Mouse (Mus musculus) cerebellum, adult 11-12 months (tissue): ENCODE measurements around the gene Wdfy3.
A peak's percentile ranks its signal among the peaks of the same experiment; 100 is the strongest.
"Not testable (repeated sequence)": the region's sequence is repeated elsewhere in the genome, so short reads cannot be mapped to it uniquely, and the experiment has no call there.

Experiments used
- DNase-seq: peaks from one replicate; pipeline ENCODE4 v3.0.0; 2022

The Wdfy3 gene

DNA sequence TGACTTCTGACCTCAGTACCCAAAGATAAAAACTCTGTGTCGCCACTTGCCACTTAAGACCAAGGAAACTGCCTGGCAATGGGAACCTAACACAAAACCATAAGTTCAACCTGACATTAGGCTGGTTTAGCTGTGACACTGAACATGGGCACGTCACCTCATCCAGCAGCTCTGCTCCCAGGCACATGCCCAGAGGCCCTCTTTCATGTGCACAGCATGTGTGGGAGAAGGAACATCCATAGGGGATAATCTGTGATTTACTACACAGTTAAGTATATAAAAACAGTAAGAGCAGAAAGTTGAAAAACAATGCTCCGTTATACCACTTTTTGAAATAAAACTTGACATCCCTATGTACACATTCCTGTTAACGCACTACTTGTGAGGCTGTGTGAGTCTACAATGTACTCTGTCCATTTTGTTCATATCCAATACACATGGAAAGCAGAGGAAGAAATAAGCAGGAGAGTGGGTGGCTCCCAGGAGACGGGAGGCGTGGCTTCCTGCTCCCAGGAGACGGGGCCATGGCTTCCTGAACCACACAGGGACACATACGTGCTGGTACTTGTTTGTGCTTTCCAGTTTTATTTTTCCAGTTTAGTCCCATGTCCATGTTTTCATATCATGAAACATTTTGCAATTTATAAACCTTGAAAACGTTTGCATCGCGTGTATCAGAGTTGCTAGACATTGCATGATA lies 73.5 kb downstream of the Wdfy3 start:
- no peak for DNase-seq

DNA sequence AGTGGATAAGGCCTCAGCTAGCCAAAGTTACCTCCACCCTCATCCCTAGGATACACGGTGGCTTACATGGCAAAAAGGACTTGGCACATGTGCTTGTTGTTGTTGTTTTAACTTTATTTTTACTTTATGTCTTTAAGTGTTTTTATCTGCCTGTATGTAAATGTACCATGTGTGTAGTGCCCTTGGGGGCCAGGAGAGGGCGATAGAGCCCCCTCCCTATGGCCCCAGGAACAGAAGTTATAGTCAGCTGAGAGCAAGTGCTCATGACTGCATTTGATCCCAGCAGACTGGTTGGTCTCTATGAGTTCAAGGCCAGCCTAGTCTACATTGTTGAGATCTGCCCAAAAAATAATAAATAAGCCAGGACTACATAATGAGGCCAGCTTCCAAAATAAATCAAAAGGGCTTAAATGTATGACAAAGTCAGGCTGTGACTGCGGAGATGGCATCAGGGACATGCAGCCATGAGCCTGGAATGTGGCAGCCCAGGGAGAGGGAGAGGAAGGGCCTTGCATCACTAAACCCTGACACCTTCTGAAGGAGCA lies 74.2 kb downstream of the Wdfy3 start:
- DNase-seq, result no peak

- DNase-seq, result no peak
These were observed 75.7 kb downstream of the Wdfy3 start for GRCm38 (mm10) chr5:101993996-101994395.

- no peak for DNase-seq
These were observed 76.6 kb downstream of the Wdfy3 start for GRCm38 (mm10) chr5:101992969-101993670.

DNA sequence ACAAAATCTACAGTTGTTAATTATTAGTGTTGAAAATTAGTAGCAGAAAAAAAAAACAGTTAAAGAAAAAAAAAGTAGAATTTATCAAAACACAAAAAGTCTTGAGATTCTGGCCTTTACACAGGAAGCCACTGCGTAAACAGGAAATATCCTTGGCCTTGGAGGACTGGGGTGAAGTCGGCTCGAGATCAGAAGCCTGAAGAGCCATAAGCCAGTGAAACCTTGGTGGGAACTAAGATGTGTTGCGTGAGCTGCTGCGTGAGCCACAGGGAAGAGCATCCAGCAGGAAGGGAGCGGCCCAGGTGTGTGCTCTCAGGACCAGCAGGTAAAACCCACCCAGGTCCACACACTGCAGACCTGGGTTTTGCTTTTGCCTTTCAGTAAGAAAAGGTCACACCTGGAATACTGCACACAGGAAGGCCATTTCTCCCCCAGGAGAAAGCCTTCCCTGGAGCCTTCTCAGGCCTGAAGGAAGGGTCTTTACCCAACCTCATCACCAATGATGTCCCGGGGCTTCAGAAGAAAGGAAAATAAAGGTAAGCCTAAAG lies 79.3 kb downstream of the Wdfy3 start:
- no peak for DNase-seq

GRCm38 (mm10) chr5:101988476-101988875 lies 81.2 kb downstream of the Wdfy3 start:
- DNase-seq, result no peak

- no peak for DNase-seq
These were observed 83.0 kb downstream of the Wdfy3 start for GRCm38 (mm10) chr5:101986694-101987093.

GRCm38 (mm10) chr5:101982239-101982638 lies 87.5 kb downstream of the Wdfy3 start:
- no peak for DNase-seq

GRCm38 (mm10) chr5:101979594-101979993 lies 90.1 kb downstream of the Wdfy3 start:
- no peak for DNase-seq

DNA sequence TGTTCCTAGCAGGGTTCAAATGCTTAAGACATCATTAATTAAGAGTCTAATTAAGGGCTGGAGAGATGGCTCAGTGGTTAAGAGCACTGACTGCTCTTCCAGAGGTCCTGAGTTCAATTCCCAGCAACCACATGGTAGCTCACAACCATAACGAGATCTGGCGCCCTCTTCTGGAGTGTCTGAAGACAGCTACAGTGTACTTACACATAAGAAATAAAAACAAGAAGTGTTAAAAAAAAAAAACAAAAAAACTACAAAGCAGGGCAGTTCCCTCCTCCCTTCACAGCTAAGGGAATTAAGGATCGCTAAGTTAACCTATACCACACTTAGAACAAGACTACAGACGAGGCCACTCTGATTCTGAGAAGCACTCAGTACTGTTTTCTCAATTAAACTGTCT lies 97.1 kb downstream of the Wdfy3 start:
- DNase-seq, result not testable (repeated sequence)

DNA sequence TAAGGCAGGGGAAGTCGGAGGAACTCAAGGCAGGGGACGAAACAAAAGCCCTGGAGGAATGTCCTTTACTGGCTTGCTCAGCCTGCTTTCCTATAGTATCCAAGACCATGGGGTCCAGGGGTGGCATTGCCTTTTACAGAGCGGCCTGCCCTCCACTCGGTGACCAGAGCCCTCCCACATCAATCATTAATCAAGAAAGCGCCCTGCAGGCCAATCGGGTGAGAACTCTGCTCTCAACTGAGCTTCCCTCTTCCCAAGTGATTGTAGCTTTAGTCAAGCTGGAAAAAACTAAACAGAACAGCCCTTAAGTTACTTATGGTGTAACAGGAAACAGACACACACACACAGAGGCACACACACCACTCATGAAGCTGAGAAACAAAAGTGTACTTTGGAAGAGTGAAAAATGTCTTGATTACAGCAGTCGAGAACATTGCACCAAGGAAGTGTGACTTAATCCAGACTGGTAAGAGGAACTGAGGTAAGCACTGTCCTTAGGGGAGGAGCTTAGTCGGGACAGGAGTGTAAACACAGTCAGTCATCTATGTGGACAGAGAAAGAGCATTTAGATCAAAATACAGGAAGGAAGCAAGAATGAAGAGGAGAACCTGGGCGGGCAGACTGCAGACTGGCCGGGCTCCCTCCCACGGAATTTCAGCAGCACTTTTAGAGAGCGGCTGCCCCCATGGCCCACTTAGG lies 101.4 kb downstream of the Wdfy3 start:
- DNase-seq, result no peak

- no peak for DNase-seq
These were observed 101.9 kb downstream of the Wdfy3 start for GRCm38 (mm10) chr5:101967832-101968152.

GRCm38 (mm10) chr5:101962824-101963223 lies 106.9 kb downstream of the Wdfy3 start:
- no peak for DNase-seq

GRCm38 (mm10) chr5:101959369-101959768 lies 110.4 kb downstream of the Wdfy3 start:
- no peak for DNase-seq

GRCm38 (mm10) chr5:101958941-101959340 lies 110.8 kb downstream of the Wdfy3 start:
- DNase-seq, result no peak

GRCm38 (mm10) chr5:101957419-101957818 lies 112.3 kb downstream of the Wdfy3 start:
- DNase-seq, result no peak

DNA sequence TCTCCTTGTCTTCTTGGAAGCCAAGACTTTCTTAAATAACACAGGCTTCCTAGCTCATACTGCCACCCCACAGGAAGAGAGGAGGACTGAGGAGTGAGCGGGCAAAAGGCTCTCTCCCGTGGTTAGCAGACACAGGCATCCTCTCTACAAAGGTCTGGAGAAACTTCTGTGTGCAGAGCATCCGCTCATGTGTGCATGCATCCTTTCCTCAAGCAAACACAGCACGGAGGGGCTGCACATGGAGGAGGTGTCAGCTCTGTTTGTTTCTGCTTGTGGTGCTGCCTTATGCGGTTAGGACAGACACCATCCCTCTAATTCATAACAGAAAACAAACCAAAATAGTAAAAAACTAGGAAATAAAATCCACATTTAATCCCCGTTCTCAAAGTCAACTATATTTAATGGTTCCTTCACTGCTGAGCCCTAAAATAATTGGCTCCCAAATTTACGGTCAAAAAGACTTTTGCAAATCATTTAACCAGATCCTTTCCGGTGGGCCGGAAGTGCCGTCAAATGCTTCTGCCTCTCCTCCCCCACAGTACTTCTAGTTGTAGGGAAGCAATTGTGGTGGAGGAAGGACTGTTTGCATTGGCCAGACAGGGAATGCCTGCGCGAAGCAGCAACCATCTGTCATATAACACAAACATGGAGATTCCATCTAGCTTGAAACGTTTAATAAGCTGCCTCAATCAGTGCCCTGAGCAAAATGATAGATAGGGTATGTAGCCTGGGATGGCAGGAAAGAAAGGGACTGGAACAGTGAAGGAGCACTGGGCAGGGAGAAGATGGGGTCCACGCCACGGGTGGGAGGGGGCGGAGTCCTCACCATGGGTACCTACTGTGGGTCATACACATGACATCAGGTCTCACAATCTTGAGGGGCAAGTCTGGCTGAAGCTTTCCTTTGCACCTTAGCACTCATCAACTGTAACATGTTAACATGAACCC lies 115.1 kb downstream of the Wdfy3 start:
- no peak for DNase-seq

DNA sequence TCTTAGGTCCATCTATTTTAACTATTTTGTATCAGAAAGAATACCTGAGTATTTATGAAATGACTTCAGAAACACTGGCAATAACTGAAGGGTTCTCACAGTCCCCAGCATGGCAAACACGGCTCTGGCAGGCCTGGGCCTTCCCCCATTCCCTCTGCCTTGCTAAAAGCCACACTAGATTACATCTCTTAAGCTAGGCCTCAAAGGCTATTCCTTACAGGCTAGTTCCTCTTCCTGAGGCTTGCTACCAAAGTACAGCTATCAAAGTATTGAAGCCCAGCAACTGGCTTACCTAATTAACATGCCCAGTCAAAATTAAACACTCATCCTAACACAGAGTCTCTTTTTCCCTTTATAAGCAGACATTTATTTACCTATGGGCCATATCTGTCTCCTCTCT lies 117.8 kb downstream of the Wdfy3 start:
- no peak for DNase-seq

- DNase-seq, result no peak
These were observed 120.4 kb downstream of the Wdfy3 start for GRCm38 (mm10) chr5:101949323-101949722.

DNA sequence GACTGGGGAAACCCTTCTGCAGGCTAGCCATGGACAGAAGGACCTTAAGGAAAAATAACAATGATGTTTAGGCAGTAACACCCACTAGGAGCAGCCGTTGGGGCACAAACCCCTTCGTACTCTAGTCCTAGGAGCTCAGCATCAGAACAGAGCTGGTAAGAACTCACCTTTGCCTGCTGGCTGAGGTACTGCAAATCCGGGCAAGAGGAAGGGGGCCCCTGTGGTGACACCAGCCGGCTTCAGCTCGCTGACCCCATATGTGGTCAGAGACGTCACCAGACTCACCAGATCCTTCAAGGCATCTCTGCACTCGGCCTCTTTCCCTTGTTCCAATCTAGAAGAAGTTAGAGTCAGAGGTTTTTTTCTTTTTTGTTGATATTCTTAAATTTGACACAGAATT lies 121.1 kb downstream of the Wdfy3 start:
- peak; percentile 84 for DNase-seq

DNA sequence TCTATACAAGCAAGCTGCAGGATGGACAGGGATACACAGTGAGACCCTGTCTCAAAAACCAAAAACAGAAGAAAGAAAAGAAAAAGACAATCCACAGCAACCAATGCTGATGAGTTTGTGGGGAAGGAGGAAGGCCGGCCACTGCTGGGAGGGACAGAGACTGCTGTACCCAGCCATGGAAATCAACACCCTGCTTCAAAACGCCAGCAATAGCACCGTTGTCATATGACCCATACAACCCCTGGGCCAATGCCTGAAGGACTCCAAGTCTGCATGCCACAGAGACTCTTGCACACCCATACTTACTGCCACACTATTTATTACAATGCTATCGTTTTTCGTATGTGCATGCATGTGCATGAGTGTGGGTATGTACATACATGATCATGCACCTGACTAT lies 124.0 kb downstream of the Wdfy3 start:
- no peak for DNase-seq

- no peak for DNase-seq
These were observed 131.7 kb downstream of the Wdfy3 start for GRCm38 (mm10) chr5:101937909-101938596.
